Mouse (Mus musculus) adrenal gland, postnatal 10 days (tissue): Measurements from ENCODE around the gene Smyd3. TPM values are rescaled to one million over a fixed set of nuclear protein-coding genes. Genes with fewer than 3 reads are reported as not detected.

Source experiments
- DNase-seq: peaks from one replicate; pipeline ENCODE4 v3.0.0; 2021; ENCODE audit warnings: mixed read lengths
- total RNA-seq, 2 experiments: library from RNA; stranded (reverse); gene quantifications; 2 replicates each; pipeline ENCODE4 v1.2.3; 2021

Gene Smyd3
- total RNA-seq, 2 experiments from 2014 or later = 6.0 to 8.0 TPM

DNA sequence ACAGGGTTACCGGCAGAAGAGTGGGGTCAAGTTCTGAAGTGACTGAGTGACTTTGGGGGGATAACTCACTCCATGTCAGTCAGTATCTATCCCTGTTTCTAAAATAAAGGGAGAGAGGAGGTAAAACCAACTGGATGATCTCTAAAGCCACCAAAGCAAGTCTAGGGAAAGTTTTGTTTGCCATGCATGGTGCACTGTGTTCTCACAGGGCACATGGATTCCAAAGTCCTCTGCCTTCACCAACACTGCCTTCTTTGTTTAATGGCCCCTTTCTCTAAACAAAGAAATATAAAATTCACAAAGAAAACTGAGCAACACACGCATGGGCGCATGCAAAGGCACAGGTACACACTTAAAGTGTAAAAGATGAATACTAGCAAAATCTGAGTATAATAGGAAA is 403.5 kb downstream of the Smyd3 start:
- DNase-seq = no peak

DNA sequence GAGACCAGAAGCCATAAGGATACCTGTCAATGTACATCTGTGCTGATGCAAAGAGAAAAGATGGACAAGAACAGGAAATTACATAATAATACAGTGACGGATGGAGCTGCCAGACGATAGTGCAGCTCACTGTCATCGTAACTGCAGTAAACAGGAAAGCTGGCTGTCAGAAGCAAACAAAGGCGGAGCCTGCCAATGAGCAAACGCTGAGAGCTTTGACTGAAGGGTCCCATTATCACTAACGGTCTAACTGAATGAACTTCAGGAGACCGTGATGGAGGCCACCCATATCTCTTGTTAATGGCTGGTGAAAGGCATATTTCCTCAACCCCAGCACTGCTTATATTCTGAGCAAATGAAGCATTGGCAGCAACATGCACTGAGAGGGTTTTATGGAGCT is 409.1 kb downstream of the Smyd3 start:
- no peak for DNase-seq

DNA sequence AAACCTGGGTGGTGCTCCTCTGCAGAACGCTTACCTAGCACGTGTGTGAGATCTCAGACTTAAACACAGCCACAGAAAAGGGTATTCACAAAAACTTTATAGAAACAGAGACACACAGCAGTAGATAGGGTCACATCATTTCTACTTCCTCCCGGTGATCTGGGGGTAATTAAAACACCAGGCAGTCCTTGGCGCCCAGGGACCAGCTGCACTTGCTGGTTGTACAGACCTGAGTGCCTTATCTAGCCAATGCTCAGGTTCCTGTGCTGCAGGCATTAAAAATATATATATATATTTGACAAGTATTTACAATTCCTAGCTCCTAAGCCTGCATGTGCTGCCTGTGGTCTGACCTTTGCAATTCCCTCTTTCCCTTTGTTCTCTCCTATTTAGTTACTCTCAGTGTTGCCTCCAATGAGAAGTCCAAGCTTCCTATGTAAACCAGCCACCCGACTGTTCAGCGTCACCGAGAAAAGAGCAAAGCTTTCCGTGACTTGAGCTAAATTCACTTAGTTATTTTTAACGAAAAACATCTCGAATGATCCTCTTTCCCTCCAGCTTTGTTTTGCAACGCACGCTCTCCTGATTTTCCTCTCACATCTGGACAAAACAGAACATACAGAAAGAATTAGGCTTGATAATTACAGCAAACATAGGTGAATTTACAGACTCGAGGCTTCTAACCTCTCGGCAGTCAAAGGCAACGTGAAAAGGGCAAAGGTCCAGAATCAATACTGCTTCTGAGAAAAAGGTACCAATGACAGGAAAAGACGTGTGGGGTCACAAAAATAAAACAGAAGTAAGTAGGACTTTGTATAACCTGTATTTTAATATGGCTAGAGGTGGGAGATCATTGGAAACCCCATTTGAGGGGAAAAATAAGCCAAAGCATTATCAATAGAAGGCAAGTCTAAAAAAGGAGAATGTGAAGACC is 409.8 kb downstream of the Smyd3 start:
- DNase-seq = no peak

DNA sequence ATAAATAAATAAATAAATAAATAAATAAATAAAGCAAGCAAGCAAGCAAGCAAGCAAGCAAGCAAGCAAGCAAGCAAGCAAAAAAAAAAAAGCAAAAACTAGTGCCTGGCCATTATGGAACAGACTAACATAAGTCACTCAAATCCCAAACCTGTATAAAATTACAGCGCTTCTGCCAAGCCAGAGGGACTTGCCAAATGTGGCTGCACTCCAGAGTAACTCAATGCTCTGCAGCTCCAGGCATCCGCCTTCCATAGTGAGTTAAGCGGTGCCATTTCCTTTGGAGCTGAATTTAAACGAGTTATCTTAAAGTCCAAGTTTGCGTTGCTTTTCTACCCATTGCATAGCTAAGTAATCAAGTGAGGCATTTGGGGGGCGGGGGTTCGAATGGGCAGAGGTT is 410.6 kb downstream of the Smyd3 start:
- peak; percentile 48 for DNase-seq

DNA sequence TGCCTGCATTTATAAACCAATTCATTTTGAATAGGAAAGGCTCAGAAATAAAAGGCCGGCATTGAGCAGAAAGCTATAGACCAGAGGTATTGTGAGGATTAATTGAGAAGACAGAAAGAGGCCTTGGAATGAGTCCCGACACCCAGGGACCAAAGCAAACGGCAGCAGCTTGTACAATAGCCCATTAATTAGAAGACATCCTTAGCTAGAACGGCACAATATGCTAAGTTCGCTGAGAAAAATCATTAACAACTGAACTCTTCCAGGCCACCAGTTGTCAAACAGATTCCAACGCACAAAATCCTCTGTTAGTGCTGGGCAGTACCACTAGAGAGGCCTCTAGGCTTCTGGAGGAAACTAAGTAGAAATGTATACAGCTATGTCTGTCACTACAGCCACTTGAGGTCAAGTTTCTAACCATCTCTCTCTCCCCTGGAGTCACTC is 411.1 kb downstream of the Smyd3 start:
- DNase-seq = no peak

DNA sequence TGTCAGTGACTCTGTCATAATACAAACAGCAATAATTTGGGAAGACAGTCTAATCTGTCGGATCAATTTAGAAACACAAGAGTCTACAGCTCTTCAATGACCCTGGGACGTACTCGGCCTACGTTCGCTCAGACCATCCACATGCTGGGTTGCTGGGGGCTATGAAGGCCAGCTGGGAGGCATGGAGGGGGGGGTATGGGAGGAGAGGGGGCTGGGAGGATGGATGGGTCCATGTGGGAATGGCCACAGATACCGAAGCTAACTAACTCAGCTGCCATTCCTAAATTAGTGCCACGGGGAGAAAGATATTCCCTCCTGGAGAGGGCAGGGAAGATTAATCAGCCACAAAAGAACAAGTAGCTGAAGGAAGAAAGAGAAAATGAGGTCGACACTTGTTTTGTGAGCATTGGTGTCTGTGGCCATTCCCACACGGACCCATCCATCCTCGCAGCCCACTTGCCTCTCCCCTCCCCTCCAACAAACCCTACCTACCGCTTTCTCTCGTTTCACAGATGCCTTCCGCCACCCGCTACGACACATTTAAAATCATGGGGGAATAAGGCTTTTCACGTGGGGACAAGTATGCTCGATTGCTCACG is 411.6 kb downstream of the Smyd3 start:
- no peak for DNase-seq

DNA sequence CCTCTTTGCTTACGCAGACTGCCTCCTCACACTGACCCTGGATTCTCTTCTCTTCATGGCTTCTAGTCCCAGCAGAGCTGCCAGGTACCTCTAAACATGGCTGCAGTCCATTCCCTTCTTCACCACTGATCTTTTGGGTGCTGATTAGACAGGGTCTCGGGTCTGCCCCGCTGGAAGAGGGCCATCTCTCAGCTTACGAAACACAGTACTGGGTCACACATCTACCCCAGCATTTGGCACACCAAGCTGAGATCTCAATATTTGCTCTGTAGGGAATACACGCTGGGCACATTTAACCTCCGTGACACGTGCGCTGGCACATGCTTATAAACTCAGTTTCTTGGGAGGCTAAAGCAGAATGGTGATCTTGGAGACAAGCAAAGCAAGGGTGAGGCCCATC is 413.4 kb downstream of the Smyd3 start:
- DNase-seq = peak; percentile 51

DNA sequence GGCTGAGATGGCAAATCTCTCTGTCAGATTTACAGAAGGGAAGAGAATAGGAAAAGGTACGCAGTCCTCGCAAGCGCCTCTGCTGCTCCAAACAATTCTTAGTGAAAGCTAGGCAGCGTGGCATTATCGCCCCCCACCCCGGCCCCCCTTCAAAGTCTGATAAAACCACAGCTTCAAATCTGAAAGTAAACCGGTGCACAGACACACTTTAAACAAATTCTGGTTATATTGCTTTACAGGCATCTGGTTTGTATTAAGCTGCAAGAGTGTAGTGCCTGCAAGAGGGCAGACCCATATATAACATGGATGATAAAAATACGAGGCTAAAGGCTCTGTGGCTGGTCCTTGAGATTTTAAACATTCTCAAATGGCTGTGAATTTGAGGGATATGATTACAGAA is 420.8 kb downstream of the Smyd3 start:
- no peak for DNase-seq

DNA sequence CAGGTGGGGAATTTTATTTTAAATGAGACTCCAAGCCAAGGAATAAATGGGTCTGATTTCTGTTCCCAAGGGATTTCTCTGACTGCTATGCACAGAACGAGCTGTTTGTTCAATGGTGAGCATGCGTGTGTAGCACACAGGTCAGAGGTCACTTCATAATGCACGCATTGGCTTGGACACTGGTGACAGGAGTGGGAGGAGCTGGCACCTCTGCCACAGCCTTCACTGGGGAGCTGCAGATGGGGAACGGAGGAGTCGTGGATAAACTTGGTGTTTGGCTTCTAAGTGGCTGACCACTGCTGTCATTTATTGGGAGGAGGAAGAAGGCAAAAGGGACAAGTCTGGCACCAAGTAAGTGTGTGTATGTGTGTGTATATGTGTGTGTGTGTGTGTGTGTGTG is 421.5 kb downstream of the Smyd3 start:
- DNase-seq = no peak

DNA sequence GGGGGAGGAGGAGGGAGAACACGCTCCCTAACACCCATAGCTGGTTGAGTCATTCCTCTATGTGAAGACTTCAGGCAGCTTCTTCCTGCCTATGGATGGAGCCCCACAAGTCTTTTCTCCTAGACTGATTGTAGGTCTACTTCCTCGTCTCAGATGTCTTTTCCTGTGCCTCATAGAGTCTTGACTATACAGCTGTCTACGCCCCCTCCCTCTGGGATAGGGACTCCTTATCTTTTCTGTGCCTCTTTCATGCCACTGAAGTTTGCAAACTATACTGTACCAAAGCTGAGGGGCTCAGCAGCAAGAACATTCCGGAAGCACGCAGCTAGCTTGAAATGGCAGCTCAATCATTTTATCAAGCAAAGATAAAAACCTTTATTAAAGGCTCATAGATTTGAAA is 428.7 kb downstream of the Smyd3 start:
- no peak for DNase-seq

DNA sequence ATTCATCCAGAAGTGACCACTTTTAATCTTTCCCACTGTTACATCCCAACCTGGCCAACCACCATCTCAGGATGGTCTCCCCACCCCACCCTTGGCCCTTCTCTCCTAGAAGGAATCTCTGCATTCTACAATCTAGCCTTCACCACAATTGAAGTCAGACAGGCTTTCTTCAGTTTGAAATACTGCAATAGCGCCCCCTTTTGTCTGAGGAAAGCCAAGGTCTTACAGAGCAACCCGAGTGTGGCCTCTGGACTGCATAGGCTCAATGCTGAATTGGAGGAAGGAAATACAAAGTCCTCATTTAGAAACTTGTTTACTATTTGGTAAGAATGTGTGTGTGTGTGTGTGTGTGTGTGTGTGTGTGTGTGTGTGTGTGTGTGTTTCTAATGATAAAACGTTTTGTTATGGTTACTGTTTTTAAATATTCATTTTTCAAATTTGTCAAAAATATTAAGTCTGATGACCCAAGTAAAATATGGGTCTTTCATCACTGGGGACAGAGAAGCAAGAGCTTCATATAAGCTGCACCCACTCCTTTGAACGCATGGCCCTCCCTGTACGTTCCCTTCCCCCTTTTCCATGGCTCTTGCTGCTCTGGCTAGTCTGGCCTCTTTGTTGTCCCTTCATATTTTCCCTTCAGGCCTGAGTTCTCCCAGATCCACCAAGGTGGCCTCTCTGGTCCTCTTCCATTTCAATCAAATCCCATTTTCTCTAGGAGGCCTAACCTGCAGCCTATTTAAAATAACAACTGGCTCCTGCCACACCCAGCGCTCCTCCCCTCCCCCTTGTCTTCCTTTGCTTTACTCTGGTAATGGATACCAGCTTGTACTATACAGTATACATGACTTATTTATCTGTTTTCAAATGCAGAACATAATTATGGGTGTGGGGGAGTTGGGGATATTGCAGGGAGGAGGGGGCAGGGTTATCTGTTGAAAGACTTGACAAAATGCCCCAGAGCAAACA is 430.5 kb downstream of the Smyd3 start:
- DNase-seq = peak; percentile 67

DNA sequence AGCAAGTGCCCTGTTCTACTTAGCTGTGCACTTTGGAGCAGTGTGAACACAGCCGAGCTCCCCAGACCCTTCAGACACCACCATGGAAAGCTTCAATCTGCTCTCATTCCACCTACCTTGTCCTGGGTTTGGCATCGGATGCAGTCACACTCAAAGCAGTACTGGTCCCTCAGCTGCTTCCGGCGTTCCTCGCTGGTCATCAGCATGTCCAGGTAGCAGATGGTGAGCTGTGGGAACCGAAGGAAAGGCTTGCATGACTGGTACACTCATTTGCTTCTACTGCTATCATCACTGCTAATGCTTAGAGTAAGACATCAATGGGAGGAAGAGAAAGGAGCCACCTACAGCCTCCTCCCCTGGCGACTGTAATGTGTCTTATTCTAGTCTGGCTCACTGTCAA is 431.6 kb downstream of the Smyd3 start:
- DNase-seq = no peak

DNA sequence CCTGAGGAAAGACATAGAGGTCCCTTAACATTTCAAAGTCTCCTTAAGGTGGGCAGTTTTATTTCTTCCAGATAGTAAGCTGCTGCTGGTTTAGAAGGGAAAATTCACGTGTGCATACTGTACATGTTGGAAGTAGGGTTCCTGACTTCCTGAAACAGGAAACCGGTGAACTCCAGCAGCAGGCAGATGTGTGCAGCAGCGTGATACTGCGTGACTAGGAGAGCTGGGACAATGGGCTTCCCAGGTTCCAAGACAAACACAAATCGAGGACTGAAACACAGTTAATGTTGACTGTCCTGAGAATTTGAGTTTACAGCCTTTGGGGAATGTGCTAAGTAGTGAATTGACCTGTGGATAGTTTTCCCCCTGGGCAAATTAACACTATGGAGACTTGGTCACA is 434.7 kb downstream of the Smyd3 start:
- no peak for DNase-seq

DNA sequence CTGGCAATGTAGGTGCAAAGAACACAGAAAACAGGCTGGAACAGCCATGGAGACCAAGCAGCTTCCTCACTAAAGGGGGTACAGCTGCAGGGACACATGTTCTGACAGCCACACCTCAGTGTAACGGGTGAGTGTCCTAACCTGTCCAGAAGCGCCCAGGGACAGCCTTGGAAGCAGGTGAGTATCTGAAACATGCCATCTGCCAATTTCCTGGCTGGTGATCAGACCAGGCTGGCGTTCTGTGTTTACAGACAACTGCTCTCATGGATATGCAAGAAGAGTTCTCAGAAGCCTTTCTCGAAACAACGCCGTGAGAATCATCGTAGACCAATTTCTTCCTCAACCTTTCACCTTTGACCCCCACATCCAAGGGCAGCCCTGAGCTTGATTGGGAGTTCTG is 444.0 kb downstream of the Smyd3 start:
- DNase-seq = no peak

DNA sequence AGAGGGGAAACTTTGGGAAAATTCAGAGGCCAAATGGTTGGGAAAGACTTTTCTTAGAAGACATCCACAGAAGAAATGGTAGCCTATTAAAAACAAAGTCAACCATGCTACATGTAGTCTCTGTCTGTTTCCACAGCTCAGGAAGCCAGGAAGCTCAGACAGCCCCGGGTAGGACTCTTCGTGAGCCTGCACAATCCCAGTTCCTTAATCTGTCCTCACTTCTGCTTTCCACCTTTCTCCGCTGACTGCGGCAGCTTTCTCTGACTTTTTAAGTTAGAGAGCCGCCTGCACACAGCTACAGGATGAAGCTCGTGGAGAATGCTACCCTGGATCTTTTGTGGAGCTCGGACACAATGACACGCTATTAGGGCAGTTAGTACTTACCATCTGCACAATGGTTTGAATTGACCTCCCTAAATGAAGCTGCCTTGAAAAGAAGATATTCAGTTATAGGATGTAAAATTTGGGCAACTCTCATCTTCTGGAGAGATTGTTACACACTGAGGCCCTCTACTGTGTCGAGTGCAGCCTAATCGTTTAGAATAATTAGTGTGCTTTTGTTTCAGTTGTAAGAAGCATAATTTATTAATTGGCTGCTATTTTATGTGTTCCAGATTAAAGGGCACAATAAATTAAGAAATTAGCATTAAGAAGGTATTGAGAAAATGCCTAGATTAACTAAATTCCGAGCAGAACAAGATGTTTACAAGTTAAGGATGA is 444.7 kb downstream of the Smyd3 start:
- no peak for DNase-seq

DNA sequence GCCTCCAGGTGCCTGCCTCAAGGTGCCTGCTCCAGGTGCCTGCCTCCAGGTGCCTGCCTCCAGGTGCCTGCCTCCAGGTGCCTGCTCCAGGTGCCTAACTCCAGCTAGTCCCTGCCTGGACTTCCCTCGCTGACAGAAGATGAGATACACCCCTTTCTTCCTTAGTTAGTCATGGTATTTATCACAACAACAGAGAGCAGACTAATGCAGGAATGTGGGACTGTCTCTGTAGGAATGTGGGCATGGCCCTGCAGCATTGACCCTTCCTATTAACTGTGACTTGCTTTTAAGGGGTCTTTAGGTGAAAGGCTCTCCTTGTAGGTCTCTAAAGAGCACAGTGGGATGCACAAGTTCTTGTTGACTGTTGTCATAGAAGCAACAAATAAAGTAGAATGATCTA is 445.4 kb downstream of the Smyd3 start:
- no peak for DNase-seq

DNA sequence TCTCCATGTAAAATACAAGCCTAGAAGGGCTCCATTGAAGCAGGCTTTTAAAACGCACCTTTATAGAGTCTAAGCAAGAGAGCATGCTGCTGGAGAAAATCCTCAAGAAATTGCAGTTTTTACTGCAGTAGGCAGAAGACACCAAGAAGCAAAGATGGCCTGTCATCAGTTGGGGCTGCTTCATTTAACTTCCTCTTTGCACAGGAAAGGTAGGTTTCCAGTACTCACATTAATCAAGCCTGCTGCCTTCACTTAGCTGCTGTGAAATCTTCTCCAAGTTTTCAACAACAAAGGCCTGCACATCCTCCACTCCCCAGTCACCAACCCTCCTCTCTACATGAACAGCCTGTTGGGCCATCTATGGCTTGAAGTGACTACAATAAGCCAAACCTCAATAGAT is 448.9 kb downstream of the Smyd3 start:
- no peak for DNase-seq

DNA sequence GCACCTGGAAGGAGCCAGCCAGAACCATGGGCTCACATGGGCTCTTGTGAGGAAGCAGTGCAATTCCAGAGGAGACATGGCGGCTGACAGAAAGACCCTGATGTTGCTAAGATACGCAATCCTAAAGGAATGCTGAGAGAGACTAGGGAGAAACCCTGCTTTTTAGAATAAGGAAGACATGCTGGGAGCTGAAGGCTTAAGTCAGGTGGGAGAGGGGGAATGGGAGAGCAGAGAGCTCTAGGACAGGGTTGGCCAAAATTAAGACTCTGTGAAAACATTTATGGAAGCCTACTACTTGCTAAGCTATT is 452.6 kb downstream of the Smyd3 start:
- no peak for DNase-seq

DNA sequence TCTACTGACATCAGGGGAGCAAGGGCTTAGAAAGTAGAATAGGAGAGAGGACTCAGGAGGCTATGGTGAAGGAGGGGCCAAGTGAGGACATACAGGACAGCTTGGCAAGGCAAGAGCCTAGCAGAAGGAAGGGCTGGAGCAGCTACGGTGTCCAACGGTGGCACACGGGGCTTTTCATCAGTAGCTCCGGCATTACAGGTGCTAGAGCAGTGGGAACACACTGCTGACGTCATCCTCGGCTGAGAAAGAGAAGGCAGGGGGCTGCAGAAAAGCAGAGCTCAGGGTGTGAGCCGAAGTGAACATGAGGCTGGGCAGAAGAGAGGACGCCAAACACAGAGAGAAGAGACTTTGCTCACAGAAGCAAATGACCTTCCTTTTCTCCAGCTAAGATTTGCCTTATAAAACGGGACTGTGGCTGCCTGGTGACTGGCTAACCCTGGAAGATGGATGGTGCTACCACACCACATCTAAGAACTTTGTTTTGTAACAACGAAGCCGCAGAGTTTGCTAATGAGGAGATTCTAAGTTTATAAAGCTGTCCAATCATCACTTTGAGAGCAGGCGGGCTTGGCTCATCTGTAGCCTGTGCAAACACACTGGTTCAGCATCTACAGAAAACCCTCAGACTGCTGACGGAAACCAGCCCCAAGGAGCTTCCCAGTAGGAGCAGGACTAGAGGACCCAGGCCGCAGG is 453.1 kb downstream of the Smyd3 start:
- no peak for DNase-seq

DNA sequence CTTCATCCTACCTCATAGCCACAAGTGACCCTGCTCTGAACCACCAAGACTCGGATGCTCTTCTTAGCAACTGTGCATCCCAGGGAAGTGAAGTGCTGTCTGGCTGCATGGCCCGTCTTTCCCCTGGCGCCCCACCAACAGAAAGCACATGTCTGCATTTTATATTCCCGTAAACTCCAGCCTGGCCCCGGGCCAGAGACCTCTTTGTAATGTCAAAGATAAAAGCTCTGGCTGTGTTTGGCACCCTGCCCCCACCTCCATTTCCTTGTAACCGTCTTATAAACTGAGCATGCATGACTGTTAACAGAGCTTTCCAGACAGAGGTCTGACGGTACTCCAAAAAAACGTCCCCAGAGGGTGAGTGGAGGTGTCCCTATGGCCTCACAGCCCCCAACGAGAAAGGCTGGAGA is 456.1 kb downstream of the Smyd3 start:
- DNase-seq = peak; percentile 89

DNA sequence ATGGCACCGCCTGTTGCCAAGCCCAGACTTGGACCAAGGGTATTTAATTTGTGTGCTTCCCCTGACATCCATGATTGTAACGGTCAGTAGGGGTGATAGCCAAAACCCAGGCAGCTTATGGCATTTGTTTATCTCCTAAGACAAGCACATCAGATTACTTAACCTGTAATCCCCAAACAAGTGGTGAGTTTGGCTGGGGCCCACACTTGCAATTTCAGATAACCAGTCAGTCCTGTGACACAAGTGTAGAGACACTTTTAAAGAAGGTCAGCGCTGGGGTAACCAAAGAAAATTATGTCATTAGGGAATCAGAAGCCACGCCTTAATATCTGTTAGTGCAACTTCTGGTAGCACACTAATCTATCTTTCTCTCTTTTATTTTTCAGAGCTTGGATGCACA is 456.8 kb downstream of the Smyd3 start:
- no peak for DNase-seq
